Mouse (Mus musculus) frontal cortex, adult 2 months (tissue): ENCODE results near the gene Creb3l2. TPM values are rescaled to one million over a fixed set of nuclear protein-coding genes. Genes with fewer than 3 reads are reported as not detected.

ENCODE experiments used
- DNase-seq, 2 experiments: peaks; one replicate each; pipeline ENCODE4 v3.0.0; 2022; ENCODE audit warnings: low spot score in 1 of 2; ENCODE audit errors: extremely low spot score in 1 of 2
- polyA plus RNA-seq: library from polyadenylated mRNA; depleted of rRNA; stranded (reverse); fragments of >200 nt; gene quantifications from 2 replicates; pipeline ENCODE4 v1.2.3, GENCODE M21; 2012; rRNA removed

Gene Creb3l2
- polyA plus RNA-seq, 1 experiment, result 5.6 TPM

DNA sequence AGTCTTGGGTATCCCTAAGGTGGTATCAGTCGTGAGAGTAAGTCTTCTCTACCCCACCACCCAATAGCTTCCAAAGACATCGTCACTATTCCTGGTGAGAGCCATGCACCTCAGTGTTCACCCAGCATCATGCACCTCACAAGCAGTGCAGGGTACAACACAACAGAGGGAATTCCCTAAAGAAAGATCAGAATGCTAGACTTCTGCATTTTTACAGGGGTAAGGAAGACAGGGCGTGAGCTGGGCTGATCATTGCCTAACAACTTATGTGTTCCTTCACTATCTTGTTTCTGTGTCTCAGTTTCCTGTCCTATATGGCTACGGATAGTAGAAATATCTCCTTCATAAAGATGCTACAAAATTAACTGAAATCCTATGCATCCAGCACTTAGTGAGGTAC is 155.8 kb downstream of the Creb3l2 start:
- DNase-seq, result no peak

DNA sequence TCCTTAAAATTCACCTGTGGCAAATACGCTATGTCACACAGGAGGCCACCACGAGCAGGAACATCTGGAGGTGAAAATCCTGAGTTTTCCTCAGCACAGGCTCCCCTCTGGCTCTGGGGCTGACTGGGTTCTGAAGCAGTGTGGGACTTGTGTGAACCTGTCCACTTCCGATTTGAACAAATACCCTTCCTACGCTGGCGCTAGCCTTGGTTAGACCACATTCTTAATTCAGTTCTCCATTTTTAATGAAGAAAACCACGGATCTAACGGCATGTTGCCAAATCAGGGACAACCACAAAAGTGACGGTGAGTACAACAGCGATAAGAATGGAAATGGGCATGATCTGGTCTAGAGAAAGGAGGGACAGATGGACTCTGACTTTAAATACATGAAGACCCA is 157.1 kb downstream of the Creb3l2 start:
- DNase-seq, result no peak

DNA sequence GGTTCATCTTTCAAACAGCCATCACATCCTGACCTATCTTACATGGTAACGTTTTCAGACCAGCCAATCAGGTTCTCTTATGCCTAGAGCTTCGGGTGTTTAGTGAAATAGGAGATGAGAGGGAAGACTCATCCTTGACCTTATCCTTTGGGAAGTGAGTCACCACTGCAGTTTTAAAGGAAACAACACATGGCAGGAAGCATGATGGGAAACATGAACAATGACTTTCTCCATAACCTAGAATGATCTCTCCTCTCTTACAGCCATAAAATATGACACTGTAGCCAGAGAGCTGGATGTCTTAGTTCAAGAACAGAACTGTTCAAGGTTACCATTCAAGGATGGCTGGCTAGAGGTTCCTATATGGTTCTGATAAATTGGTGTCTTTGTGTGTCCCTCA is 158.6 kb downstream of the Creb3l2 start:
- no peak for DNase-seq

DNA sequence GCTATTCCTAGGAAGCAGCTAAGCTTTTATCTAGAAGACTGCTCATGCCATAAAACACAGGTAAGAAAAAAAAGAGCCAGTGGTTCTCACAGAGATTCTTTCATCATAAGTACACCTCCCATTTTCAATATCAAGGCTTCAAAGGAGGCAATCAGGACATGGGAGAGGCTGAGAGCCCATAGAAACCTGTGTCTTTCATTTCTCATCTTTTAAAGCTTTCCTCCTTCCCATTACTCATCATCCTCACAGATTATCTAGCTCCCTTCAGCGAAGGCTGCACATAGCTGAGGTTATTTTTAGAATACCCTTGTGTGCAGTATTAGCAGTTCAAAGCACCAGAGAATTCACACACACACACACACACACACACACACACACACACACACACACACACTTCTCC is 159.3 kb downstream of the Creb3l2 start:
- DNase-seq, result no peak

Other genes with a start within 250 kb of the Creb3l2 start
- 11.4 and 11.6 TPM in 2 replicates for gene Dgki, start 142.0 kb downstream of the Creb3l2 start, polyA plus RNA-seq
- gene Akr1d1, start 88.0 kb upstream of the Creb3l2 start, polyA plus RNA-seq, result 0.04 TPM in 1 of 2 replicates, not detected in the other